Mouse (Mus musculus) large intestine, adult 2 months (tissue): ENCODE data around the gene Iqsec1. TPM values are rescaled to one million over a fixed set of nuclear protein-coding genes. Genes with fewer than 3 reads are reported as not detected.

Experiments used
- DNase-seq: peaks from one replicate; pipeline ENCODE4 v3.0.0-alpha.2; 2012; ENCODE audit warnings: low read depth, low spot score
- WGBS: fragments of 180-500 bp; shearing (Covaris S2); methylation state at CpG from one replicate; pipeline ENCODE4 v1.1.7; 2018; 5-methylcytosine and 5-hydroxymethylcytosine counted together
- polyA plus RNA-seq: library from polyadenylated mRNA; depleted of rRNA; stranded (reverse); fragments of >200 nt; gene quantifications from 2 replicates; pipeline ENCODE4 v1.2.3, GENCODE M21; 2012

The Iqsec1 gene
- polyA plus RNA-seq, 1 experiment: 24.9 TPM

GRCm38 (mm10) chr6:90716066-90716704 lies 272.3 kb downstream of the Iqsec1 start:
- WGBS: under 1% methylated on average over 49 of the region's 49 CpGs
- no peak for DNase-seq

- DNase-seq: no peak
- WGBS: 37% methylated on average over 4 of the region's 4 CpGs
Measured at GRCm38 (mm10) chr6:90715245-90715905, 273.1 kb downstream of the Iqsec1 start.

- WGBS: 16% methylated on average over 3 of the region's 3 CpGs
- DNase-seq: no peak
Measured at GRCm38 (mm10) chr6:90713650-90714049, 274.8 kb downstream of the Iqsec1 start.

- 16% methylated on average over 8 of the region's 8 CpGs for WGBS
- DNase-seq: no peak
Measured at GRCm38 (mm10) chr6:90712486-90713480, 275.7 kb downstream of the Iqsec1 start.

- no peak for DNase-seq
- WGBS: 27% methylated on average over 3 of the region's 3 CpGs
Measured at GRCm38 (mm10) chr6:90712063-90712462, 276.4 kb downstream of the Iqsec1 start.

- WGBS: 60% methylated on average over 12 of the region's 12 CpGs
- no peak for DNase-seq
Measured at GRCm38 (mm10) chr6:90711476-90712035, 276.9 kb downstream of the Iqsec1 start.

GRCm38 (mm10) chr6:90710778-90711177 lies 277.7 kb downstream of the Iqsec1 start:
- DNase-seq: no peak
- 87% methylated on average over 5 of the region's 5 CpGs for WGBS

- WGBS: 83% methylated on average over 9 of the region's 9 CpGs
- DNase-seq: no peak
Measured at GRCm38 (mm10) chr6:90709929-90710777, 278.3 kb downstream of the Iqsec1 start.

- DNase-seq: no peak
Measured at GRCm38 (mm10) chr6:90708061-90708618, 280.3 kb downstream of the Iqsec1 start.

- no peak for DNase-seq
- WGBS: 54% methylated on average over 4 of the region's 4 CpGs
Measured at GRCm38 (mm10) chr6:90707143-90707542, 281.3 kb downstream of the Iqsec1 start.

GRCm38 (mm10) chr6:90706490-90706889 lies 282.0 kb downstream of the Iqsec1 start:
- no peak for DNase-seq
- WGBS: 41% methylated on average over 10 of the region's 10 CpGs

GRCm38 (mm10) chr6:90705738-90706137 lies 282.7 kb downstream of the Iqsec1 start:
- DNase-seq: no peak

GRCm38 (mm10) chr6:90704705-90705344 lies 283.7 kb downstream of the Iqsec1 start:
- DNase-seq: no peak
- WGBS: 46% methylated on average over 2 of the region's 2 CpGs

More at GRCm38 (mm10) chr6:90705738-90706137, 282.7 kb downstream of the Iqsec1 start:
- 72% methylated on average over 3 of the region's 3 CpGs for WGBS

GRCm38 (mm10) chr6:90703782-90704181 lies 284.7 kb downstream of the Iqsec1 start:
- no peak for DNase-seq
- 83% methylated on average over 2 of the region's 2 CpGs for WGBS

- 32% methylated on average over 4 of the region's 4 CpGs for WGBS
- DNase-seq: no peak
Measured at GRCm38 (mm10) chr6:90702837-90703735, 285.4 kb downstream of the Iqsec1 start.

GRCm38 (mm10) chr6:90702197-90702596 lies 286.3 kb downstream of the Iqsec1 start:
- no peak for DNase-seq

- 81% methylated on average over 2 of the region's 2 CpGs for WGBS
- no peak for DNase-seq
Measured at GRCm38 (mm10) chr6:90701391-90701790, 287.1 kb downstream of the Iqsec1 start.
